Mouse (Mus musculus) hindbrain, embryonic 10.5 days (tissue): ENCODE results near the gene Eef1g. TPM values are rescaled to one million over a fixed set of nuclear protein-coding genes. Genes with fewer than 3 reads are reported as not detected.
"Not testable (repeated sequence)": the region's sequence is repeated elsewhere in the genome, so short reads cannot be mapped to it uniquely, and the experiment has no call there.

ENCODE experiments used
- DNase-seq: peaks from one replicate; pipeline ENCODE4 v3.0.0-alpha.2; 2017; ENCODE audit warnings: low spot score
- H3K27ac ChIP-seq: fragments of 300-500 bp; sonication (generic); 2 replicates; pipeline ENCODE4 v1.5.1; 2016; ENCODE audit warnings: mild to moderate bottlenecking, moderate library complexity
- H3K27me3 ChIP-seq: fragments of 300-500 bp; sonication (generic); 2 replicates; pipeline ENCODE4 v1.6.1; 2016; ENCODE audit warnings: mild to moderate bottlenecking; ENCODE audit not compliant: poor library complexity, insufficient read depth, severe bottlenecking
- H3K36me3 ChIP-seq: fragments of 300-500 bp; sonication (generic); 2 replicates; pipeline ENCODE4 v1.6.1; 2016; ENCODE audit warnings: mild to moderate bottlenecking, moderate library complexity
- H3K4me1 ChIP-seq: fragments of 300-500 bp; sonication (generic); replicated peaks from 2 replicates; pipeline ENCODE4 v1.6.1; 2016; ENCODE audit warnings: mild to moderate bottlenecking
- H3K4me3 ChIP-seq: fragments of 300-500 bp; sonication (generic); 2 replicates; pipeline ENCODE4 v1.5.1; 2016; ENCODE audit warnings: mild to moderate bottlenecking, moderate library complexity
- H3K9me3 ChIP-seq: fragments of 300-500 bp; sonication (generic); 2 replicates; pipeline ENCODE4 v1.6.1; 2016; ENCODE audit warnings: mild to moderate bottlenecking, moderate library complexity
- WGBS: fragments of 180-500 bp; shearing (Covaris S2); methylation state at CpG from one replicate; pipeline ENCODE4 v1.1.7; 2016; 5-methylcytosine and 5-hydroxymethylcytosine counted together
- polyA plus RNA-seq: library from polyadenylated mRNA; unstranded; fragments of >200 nt; fragmentation: Nextera tagmentation; extraction: Ambion mirVana; gene quantifications from 2 replicates; pipeline ENCODE4 v1.2.1, GENCODE M21; 2016

The Eef1g gene
- polyA plus RNA-seq, 1 experiment from 2014 or later: 402 TPM

DNA sequence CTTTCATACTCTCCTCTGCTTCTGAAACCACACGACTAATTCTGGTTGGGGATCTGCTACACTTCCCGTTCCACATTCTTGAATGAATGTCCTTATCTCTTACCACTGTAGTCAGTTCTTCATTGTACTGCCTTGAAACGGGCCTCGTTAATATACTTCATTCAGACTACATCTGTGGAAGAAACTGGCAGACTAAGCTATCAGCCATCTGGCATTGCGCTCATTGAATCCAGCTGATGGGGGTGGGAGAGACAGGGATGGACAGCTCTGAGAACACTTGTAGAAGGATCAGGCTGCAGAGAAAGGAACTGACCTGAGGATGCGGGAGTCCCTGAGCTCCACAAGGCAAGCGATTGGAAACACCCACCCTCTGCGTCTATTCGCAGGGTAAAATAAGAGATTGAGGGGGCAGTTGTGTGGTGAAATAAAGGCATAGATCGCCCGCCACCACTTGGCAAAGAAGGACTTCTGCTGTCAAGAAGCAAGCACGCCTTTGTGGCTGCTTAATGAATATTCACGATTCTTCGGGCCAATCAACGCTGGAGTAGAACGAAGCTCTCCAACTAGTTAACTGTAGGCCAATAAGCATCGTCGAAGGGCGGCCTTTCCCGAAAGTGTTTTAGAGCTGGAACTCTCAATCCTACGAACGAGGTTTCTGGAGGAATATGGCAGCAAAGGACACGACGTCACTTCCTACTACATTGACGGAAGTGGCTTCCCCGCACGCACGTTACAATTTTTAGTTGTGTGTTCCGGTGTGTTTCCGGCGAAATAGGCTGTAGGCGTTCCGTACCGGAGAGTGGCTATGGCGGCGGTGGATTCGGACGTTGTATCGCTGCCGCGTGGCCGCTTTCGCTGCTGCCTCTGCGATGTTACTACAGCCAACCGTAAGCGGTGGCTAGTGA is 13.5 kb upstream of the Eef1g start, which contains the start of gene Tut1:
Gene Tut1, plus strand, starts transcription at position 713 of the 905 bp plus-strand sequence.
- H3K27ac ChIP-seq: peak within 1 kb of the TSS; percentile 87
- no peaks in the 10 kb centered on the region for H3K9me3 ChIP-seq
- DNase-seq: peak; percentile 91
- peak within 1 kb of the TSS; percentile 84 for H3K4me3 ChIP-seq
- WGBS: 6% methylated on average over 46 of the region's 46 CpGs
- H3K36me3 ChIP-seq: peaks cover 77% of the 10 kb centered on the region
- peaks cover 26% of the 10 kb centered on the region for H3K4me1 ChIP-seq
- H3K27me3 ChIP-seq: no peaks in the 10 kb centered on the region

DNA sequence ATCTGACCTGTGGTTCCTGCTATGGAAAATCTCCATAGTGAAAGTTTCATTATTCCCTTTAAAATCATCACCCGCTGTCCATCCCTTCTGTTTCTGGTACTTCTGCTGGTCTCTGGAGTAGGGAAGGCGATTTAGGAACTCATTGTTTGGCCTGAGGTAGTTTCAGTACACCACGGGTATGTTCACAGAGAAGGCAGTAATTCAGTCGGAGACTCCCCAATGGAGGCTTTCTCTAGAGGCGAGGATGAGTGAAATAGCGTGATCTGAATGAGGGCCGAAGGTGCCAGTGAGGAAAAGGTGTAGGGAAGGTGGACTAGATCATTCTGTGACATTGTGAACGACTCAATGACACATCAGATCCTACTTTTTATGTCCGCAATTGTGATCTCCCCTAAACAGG is 12.7 kb upstream of the Eef1g start:
- H3K36me3 ChIP-seq: peaks cover 76% of the 10 kb centered on the region

DNA sequence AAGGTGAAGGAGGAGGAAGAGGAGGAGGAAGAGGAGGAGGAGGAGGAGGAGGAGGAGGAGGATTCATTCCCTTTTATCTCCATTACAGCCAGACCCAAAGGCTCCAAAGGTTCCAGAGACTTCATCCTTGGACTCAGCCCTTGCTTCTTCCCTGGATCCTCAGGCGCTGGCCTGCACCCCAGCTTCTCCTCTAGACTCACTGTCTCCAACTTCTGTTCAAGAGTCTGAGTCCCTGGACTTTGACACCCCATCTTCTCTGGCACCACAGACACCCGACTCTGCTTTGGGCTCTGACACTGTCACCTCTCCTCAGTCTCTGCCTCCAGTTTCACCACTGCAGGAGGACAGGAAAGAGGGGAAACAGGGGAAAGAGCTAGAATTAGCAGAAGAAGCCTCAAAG is 4.6 kb upstream of the Eef1g start:
- DNase-seq: no peak
- Histone ChIP-seq H3K9me3 (no peaks in the 10 kb centered on the region), H3K4me3 (no peak overlapping the region), H3K27me3 (no peaks in the 10 kb centered on the region), H3K4me1 (peaks cover 16% of the 10 kb centered on the region), H3K27ac (no peak overlapping the region), H3K36me3 (peaks cover 88% of the 10 kb centered on the region)
- 90% methylated on average over 2 of the region's 2 CpGs for WGBS

More for the DNA sequence above, 12.7 kb upstream of the Eef1g start:
- H3K9me3 ChIP-seq: no peaks in the 10 kb centered on the region
- peak overlapping the region; percentile 84 for H3K4me3 ChIP-seq
- peak overlapping the region; percentile 87 for H3K27ac ChIP-seq
- peaks cover 26% of the 10 kb centered on the region for H3K4me1 ChIP-seq
- WGBS: 12% methylated on average over 9 of the region's 9 CpGs
- H3K27me3 ChIP-seq: no peaks in the 10 kb centered on the region
- DNase-seq: no peak

DNA sequence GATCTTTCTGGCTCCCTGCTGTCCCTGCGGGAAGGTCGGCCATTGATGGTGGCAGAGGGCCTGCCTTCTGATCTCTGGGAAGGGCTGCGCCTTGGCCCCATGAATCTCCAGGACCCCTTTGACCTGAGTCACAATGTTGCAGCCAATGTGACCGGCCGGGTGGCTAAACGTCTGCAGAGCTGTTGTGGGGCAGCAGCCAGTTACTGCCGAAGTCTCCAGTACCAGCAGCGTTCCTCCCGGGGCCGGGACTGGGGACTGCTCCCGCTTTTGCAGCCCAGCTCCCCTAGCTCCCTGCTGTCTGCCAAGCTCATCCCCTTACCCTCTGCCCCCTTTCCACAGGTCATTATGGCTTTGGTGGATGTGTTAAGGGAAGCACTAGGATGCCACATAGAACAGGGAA is 1.8 kb upstream of the Eef1g start:
- no peaks in the 10 kb centered on the region for H3K9me3 ChIP-seq
- H3K27me3 ChIP-seq: no peaks in the 10 kb centered on the region
- H3K27ac ChIP-seq: no peak overlapping the region
- DNase-seq: no peak
- H3K4me3 ChIP-seq: peak overlapping the region; percentile 14; the same call in 1 of the 2 replicates
- WGBS: 85% methylated on average over 11 of the region's 11 CpGs
- H3K36me3 ChIP-seq: peaks cover 81% of the 10 kb centered on the region
- H3K4me1 ChIP-seq: peaks cover 29% of the 10 kb centered on the region

DNA sequence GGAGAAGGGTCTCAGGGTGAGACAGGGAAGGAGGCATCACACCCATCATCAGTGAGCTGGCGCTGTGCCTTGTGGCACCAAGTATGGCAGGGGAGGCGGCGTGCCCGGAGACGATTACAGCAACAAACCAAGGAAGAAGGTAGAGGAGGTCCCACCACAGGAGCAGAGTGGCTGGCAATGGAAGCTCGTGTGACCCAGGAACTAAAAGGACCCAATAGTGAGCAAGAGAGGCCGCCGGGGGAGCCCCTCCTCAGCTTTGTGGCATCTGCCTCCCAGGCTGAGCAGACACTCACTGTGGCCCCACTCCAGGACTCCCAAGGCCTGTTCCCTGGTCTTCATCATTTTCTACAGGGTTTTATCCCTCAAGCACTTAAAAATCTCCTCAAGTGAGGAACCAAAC is 1.1 kb upstream of the Eef1g start:
- Histone ChIP-seq H3K27ac (peak overlapping the region; percentile 95), H3K4me1 (peaks cover 29% of the 10 kb centered on the region), H3K36me3 (peaks cover 81% of the 10 kb centered on the region), H3K9me3 (no peaks in the 10 kb centered on the region), H3K4me3 (peak overlapping the region; percentile 88), H3K27me3 (no peaks in the 10 kb centered on the region)
- WGBS: 76% methylated on average over 8 of the region's 8 CpGs
- DNase-seq: no peak

DNA sequence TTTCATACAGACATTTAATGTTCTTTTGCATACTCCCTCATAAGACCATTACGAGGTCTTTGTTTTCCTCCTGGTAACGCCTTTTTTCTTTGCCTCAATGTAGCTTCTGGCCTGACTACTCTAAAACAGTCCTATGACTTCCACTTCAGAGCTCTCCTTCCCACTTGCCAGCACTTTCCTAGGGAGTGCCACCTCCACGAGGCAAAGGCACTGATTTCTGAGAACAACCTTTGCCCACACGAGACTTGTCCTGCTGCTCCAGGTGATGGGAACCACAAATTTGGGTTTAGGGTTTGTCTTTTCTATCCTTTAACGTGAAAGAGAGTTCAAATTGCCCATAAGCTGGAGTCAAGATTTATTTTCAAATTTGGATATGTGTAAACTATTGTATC is 647 bp upstream of the Eef1g start:
- WGBS: 48% methylated on average over 5 of the region's 5 CpGs
- Histone ChIP-seq H3K27me3 (no peaks in the 10 kb centered on the region), H3K4me1 (peaks cover 29% of the 10 kb centered on the region), H3K36me3 (peaks cover 81% of the 10 kb centered on the region), H3K9me3 (no peaks in the 10 kb centered on the region), H3K27ac (peak overlapping the region; percentile 95), H3K4me3 (peak overlapping the region; percentile 88)
- DNase-seq: no peak

DNA sequence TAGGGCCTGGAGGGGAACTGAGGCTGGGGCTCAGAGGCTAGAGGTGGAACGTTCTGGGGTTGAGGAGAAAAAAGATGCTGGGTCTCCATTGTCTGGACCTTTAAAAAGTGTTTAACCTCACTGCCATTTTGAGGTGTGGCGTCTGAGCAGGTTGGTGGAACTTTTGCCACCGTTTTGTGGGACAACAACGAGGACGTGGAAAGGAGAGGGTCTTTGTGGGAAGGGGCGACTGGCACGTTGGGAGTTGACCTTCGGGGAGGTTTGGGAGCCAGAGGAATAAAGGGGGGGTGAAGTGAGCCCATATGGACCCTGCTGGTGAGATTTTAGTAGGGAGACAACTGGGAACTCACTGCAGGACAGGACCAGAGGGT is 517 bp downstream of the Eef1g start:
- no peaks in the 10 kb centered on the region for H3K9me3 ChIP-seq
- H3K36me3 ChIP-seq: peaks cover 81% of the 10 kb centered on the region
- peak overlapping the region; percentile 95 for H3K27ac ChIP-seq
- H3K4me3 ChIP-seq: peak overlapping the region; percentile 88
- under 1% methylated on average over 8 of the region's 8 CpGs for WGBS
- peaks cover 29% of the 10 kb centered on the region for H3K4me1 ChIP-seq
- H3K27me3 ChIP-seq: no peaks in the 10 kb centered on the region
- no peak for DNase-seq

DNA sequence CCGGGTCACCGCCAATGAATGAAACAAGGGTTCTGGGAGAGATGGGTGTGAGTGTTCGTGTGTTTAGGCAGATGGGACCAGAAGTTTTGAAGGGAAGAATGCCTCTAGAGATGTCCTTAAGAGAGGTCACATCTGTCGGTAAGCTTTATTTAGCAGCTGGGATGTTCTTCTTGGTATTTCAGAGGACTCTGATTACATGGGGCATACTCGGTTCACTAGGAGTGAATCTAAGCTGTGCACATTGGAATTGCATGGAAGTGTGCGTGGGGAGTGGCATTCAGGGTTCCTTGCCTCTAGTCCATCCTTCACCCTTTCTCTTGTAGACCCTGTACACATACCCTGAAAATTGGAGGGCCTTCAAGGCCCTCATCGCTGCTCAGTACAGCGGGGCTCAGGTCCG is 1.1 kb downstream of the Eef1g start:
- no peak for DNase-seq
- Histone ChIP-seq H3K4me1 (peaks cover 29% of the 10 kb centered on the region), H3K36me3 (peaks cover 81% of the 10 kb centered on the region), H3K27me3 (no peaks in the 10 kb centered on the region), H3K9me3 (no peaks in the 10 kb centered on the region), H3K4me3 (peak overlapping the region; percentile 88), H3K27ac (peak overlapping the region; percentile 95)
- 4% methylated on average over 9 of the region's 9 CpGs for whole genome bisulfite sequencing

DNA sequence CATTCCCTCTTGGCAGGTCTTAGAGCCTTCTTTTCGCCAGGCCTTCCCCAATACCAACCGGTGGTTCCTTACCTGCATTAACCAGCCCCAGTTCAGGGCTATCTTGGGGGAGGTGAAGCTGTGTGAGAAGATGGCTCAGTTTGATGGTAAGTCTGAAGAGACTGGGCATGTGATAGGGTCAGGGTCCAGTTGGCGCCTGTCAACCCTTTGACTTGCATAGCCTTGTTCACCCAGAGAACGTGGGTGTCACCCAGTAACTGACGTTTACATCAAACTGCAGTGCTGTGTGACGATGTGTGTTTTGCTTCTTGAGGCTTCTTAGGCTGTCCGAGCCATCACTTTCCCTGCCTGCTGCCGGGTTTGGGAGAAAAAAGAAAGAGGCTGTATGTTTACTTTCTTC is 5.7 kb downstream of the Eef1g start:
- Histone ChIP-seq H3K36me3 (peaks cover 93% of the 10 kb centered on the region), H3K4me1 (peaks cover 13% of the 10 kb centered on the region)
- 86% methylated on average over 8 of the region's 8 CpGs for WGBS
- H3K27me3 ChIP-seq, H3K9me3 ChIP-seq, DNase-seq, H3K4me3 ChIP-seq, H3K27ac ChIP-seq: not testable (repeated sequence)

DNA sequence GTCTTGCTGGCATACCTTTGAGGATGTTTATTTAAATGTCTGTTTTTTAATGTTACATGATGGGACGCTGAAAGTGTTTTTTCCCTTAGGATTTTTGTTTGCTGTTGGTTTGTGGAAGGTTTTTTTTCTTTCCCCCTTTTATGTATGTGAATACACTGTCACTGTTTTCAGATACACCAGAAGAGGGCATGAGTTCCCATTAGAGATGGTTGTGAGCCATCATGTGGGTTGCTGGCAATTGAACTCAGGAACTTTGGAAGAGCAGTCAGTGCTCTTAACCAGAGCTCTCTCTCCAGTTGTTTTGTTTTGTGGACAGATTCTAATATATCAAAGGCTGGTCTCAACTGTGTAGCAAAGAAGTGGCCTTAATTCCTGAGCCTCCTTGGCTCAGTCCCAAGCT is 7.8 kb downstream of the Eef1g start:
- WGBS: 95% methylated on average over 1 of the region's 1 CpGs
- H3K9me3 ChIP-seq: no peaks in the 10 kb centered on the region
- H3K4me3 ChIP-seq: no peak overlapping the region
- no peak overlapping the region for H3K27ac ChIP-seq
- H3K27me3 ChIP-seq: no peaks in the 10 kb centered on the region
- no peaks in the 10 kb centered on the region; the same call in 1 of the 2 replicates for H3K4me1 ChIP-seq
- H3K36me3 ChIP-seq: peaks cover 100% of the 10 kb centered on the region
- DNase-seq: no peak

DNA sequence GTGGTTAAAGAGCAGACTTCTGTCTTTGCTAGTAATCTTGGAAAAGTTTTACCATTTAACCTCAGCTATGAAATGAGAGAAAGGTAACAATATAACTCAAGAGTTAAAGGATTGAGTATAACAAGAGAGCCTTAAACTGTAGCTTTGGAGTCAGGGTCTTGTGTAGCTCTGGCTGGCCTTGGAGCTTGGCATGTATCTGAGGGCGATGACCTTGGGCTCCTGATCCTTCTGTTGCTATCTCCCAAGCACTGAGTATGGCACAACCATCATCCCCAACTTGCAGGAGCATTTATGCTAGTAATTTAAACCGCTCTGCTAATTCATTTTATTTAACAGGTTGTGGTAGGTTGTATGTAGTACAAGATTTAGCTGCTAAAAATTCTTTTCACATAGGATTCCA is 8.7 kb downstream of the Eef1g start:
- Histone ChIP-seq H3K27me3 (no peaks in the 10 kb centered on the region), H3K36me3 (peaks cover 100% of the 10 kb centered on the region), H3K4me1 (peaks cover 1% of the 10 kb centered on the region; the same call in 1 of the 2 replicates), H3K9me3 (no peaks in the 10 kb centered on the region), H3K4me3 (no peak overlapping the region), H3K27ac (no peak overlapping the region)
- 94% methylated on average over 2 of the region's 2 CpGs for WGBS
- no peak for DNase-seq

DNA sequence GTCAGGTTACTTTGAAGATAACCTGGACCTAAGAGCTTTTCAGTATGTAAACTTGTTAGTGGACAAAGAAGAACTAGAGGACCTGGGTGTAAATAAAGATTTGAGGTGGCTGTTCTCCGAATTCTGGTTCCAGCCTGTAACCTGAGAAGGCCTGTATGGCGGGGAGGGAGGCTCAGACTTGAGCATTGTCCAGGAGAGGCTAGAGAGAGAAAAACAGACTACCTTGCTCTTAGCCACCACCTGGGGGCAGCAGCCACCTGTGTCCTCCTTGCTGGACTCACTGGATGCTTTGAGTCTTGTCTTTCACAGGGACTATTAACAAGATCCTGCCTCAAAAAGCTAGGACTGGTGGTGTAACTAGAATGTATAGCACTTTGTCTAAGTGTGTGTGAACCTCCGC is 9.7 kb downstream of the Eef1g start:
- 66% methylated on average over 3 of the region's 3 CpGs for WGBS
- Histone ChIP-seq H3K27ac (no peak overlapping the region), H3K4me1 (peaks cover 7% of the 10 kb centered on the region; the same call in 1 of the 2 replicates), H3K9me3 (no peaks in the 10 kb centered on the region), H3K36me3 (peaks cover 98% of the 10 kb centered on the region), H3K4me3 (no peak overlapping the region), H3K27me3 (no peaks in the 10 kb centered on the region)
- peak; percentile 49 for DNase-seq

DNA sequence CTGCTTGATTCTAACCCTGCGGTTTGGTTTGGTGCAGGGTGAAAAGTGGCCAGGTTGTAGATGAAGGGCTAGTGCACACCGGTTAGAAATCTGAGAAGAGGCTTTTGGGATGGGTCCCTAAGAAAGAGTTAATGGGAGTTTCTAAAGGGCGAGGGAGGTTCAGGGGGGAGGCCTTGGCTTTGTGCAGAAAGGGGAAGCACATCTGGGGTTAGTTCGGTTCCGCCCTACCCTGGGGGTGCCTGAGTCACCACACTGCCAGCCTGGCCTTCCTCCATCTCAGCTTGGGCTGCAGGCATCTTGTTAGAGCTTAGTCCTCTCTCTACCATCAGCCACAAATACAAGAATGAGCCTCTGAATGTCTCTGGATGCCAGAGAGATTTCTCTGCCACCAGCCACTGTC is 13.9 kb downstream of the Eef1g start:
- Histone ChIP-seq H3K27me3 (peaks cover under 1% of the 10 kb centered on the region; the same call in 1 of the 2 replicates), H3K4me3 (no peak overlapping the region), H3K9me3 (no peaks in the 10 kb centered on the region), H3K27ac (no peak overlapping the region), H3K4me1 (peaks cover 40% of the 10 kb centered on the region), H3K36me3 (peaks cover 65% of the 10 kb centered on the region)
- 56% methylated on average over 5 of the region's 5 CpGs for WGBS
- DNase-seq: no peak
